Mouse (Mus musculus) cerebellum, postnatal 36 days (tissue): ENCODE measurements around the gene Cdc14b.

Source experiments
- DNase-seq, 2 experiments: peaks; one replicate each; pipeline ENCODE4 v3.0.0; 2021 to 2022; ENCODE audit warnings: mixed read lengths in 2 of 2

Gene Cdc14b

DNA sequence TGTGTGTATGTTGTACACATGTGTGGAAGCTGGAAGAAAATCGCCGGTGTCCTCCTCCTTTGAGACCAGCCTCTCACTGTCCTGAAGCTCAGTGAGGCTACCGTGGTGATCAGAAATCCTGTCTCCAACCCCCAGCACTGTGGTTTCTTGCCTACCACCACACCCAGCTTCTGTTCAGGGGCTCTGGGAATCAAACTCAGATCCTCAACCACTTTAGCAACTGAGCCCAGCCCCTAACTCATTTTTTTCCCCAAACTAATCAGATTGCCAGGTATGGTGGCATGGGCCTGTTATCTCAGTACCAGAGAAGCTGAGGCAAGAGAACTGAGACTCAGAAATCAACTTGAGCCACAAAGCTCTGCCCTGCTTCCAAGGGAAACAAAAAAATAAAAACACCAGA, 39.3 kb downstream of the Cdc14b start:
- no peak for DNase-seq

- no peak for DNase-seq
These were observed 39.9 kb downstream of the Cdc14b start for GRCm38 (mm10) chr13:64235062-64235715.

DNA sequence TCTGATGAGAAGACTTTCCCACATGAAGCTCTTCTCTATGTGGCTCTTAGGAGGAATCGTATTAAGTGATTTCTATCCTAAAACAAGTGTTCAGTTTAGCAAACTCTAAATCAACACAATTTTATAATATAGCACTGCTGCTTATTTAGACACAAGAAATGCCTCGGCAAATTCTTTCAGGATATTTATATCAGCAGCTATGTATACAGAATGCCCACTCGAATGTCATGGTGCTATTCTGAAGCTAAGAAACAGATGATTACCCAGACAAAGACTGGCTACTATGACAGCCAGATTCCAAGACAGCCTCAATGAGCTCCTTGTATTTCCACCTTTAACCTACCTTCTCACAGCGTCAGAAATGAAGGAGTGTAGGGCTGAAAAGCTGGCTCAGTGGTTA, 42.0 kb downstream of the Cdc14b start:
- DNase-seq: no peak

DNA sequence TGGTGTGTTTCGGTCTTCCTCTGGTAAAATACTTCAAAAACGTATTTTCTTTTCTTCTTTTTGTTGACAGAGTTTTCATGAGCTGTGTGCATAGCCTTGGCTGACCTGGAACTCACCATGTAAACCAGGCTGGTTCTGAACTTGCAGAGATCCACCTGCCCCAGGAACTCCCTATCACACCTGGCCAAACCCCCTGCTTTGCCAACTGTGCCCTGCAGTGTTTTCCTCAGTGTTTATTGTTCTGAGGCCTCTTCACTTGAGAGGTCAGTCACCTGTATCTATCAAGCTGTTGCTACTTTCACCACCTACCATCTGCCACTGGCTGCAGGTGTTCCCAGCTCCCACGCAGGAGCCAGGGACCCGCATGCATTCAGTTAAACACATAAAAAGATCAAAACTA, 48.4 kb downstream of the Cdc14b start:
- DNase-seq: no peak

GRCm38 (mm10) chr13:64225738-64226137, 49.4 kb downstream of the Cdc14b start:
- DNase-seq: no peak

DNA sequence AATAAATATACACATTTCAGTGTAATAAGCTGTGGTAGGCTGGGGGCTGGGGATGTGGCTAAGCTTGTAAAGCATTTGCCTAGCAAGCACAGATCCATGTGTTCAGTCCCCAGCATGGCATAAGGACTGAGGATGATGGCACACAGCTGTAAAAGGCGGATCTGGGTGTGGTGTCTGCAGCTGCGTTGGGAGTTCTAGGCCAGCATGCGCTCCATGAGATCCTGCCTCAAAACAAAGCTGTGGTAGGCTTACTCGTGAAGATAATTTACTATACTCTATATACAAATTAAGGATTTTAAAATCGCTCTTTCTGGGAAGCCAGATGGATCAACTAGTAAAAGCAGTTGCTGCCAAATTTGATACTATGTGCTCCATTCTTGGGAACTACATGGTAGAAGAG, 60.2 kb downstream of the Cdc14b start:
- DNase-seq: no peak

GRCm38 (mm10) chr13:64211995-64212603, 63.0 kb downstream of the Cdc14b start:
- no peak for DNase-seq

- no peak for DNase-seq
These were observed 66.9 kb downstream of the Cdc14b start for GRCm38 (mm10) chr13:64208146-64208545.

DNA sequence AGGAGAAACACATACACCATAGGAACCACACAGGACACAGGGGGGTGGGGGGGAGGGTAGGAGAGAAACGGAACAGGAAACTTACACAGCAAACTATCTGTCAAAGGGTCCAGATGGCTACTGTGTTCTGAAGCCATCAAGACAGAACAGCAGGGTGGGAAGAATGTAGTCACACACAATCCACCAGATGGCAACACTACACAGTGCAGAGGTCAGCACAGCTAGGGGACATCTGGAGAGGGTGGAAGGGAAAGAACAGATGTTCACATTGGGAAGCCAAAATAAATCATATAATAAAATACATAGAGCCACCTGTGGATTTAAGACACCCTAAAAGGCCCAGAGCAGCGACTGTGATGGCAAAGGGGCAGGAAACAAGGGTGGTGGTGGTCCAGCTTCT, 69.9 kb downstream of the Cdc14b start:
- no peak for DNase-seq

- no peak for DNase-seq
These were observed 70.4 kb downstream of the Cdc14b start for GRCm38 (mm10) chr13:64204726-64205125.

- DNase-seq: no peak
These were observed 74.2 kb downstream of the Cdc14b start for GRCm38 (mm10) chr13:64200911-64201310.

GRCm38 (mm10) chr13:64198310-64198709, 76.8 kb downstream of the Cdc14b start:
- no peak for DNase-seq

- no peak for DNase-seq
These were observed 77.2 kb downstream of the Cdc14b start for GRCm38 (mm10) chr13:64197899-64198298.

- DNase-seq: no peak
These were observed 88.0 kb downstream of the Cdc14b start for GRCm38 (mm10) chr13:64187065-64187464.

DNA sequence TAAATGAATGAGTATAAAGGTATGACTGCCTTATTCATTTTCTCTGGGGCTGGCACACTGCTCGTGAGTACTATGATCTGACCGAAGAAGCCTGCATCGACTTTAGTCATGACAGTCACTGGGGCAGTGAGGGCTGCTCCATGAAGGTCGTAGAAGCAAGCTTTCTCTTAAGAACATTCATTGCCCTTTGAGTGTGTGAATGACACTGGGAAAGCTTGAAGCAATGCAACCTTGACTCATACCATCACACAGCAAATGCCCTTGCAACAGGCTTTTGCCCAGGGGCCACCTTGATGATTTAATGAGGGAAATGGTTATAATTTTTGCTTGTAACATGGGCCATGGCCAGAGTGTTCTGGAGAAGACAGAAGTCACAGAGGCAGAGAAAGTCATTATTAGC, 88.6 kb downstream of the Cdc14b start:
- DNase-seq: no peak

DNA sequence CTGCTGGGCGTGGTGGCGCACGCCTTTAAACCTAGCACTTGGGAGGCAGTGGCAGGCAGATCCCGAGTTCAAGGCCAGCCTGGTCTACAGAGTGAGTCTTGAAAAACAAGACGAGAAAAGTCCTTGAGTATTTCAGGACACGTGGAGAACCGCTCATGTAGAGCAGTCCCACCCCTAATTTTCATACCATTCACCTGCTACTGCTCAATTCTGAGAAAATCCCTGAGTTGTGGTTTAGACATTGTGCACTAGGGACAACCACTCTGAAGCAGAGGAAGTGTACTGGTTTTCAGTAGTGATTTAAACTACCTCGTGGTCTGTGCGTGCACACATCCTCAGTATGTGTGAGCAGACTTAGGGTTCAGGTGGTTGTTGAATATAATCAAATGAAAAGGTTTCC, 89.5 kb downstream of the Cdc14b start:
- DNase-seq: no peak

- no peak for DNase-seq
These were observed 89.9 kb downstream of the Cdc14b start for GRCm38 (mm10) chr13:64185176-64185575.

DNA sequence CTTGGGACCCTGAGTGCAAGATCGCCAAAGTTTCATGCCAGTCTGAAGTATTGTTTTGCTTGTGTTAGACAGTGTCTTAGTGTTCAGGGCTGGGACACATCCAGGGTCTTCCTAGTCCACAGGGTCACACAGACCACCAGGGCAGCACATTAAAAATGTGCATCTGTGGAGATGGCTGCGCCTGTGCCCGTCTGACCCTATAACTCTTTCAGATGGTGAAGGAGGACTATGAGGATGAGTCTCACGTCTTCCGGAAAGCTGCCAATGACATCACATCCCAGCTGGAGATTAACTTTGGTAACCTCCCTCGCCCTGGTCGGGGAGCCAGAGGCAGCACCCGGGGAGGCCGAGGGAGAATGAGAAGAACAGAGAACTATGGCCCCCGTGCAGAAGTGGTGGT, 90.7 kb downstream of the Cdc14b start:
- no peak for DNase-seq

DNA sequence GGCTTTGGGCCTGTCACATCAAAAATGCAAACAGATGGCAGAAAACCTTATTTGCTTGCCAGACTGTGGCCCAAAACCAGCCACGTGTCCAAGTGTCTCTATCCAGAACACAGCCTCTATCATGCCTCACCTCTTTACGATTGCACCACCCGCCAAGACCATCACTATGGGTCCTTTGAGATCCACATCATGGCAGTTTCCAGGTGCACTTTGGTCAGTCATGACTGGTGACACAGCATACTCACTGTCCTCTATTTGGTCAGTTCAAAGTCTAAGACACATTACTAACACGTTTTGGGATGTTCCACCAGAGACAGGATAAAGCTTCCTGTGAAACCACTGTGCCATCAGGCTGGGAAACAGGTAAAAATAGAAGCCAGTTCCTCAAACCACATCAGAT, 91.5 kb downstream of the Cdc14b start:
- no peak for DNase-seq

GRCm38 (mm10) chr13:64182091-64182490, 93.0 kb downstream of the Cdc14b start:
- DNase-seq: no peak

- DNase-seq: peak; percentile 39 to 65
These were observed 94.2 kb downstream of the Cdc14b start for GRCm38 (mm10) chr13:64180888-64181287.

GRCm38 (mm10) chr13:64180300-64180699, 94.8 kb downstream of the Cdc14b start:
- no peak for DNase-seq

DNA sequence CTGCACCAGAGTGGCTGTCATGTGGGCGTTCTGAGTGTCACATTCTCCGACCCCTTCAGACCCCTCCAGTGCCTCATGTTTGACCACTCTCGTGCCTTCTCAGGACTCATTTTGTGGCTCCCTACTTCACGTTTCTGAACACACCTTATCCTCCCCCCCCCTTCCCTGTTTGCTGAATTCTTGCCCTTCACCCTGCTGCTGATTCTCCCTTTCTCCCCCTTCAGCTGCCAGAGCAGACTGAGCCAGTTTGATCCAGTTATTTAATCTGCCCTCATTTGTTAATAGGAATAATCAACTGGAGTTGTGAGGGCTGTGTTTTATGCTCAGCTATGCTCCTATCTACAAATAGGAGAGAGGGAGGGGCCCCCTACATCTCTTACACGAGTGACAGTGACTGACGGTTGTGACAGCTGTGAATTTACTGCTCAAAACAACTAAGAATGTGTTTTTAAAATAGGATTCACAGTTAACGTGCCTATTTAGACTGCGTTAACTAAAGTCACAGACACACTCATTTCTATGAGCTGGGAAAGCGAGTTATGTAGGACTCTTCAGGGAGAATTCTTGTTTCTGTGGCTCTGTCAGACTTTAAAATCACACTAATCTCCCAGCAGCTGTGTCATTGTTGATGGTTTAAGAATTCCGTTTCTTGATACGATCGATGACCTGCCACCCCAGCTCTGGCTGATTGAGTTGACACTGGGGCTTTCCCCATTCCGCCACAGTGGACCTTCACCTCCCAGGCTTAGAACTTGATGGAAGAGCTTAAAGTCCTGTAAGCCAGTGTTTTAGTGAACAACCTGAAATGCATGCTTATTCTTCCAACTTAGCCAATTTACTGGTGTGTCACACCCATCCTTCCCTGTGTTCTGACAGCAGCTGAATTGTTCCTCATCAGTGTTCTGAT, 96.1 kb downstream of the Cdc14b start:
- no peak for DNase-seq

GRCm38 (mm10) chr13:64178000-64178399, 97.1 kb downstream of the Cdc14b start:
- no peak for DNase-seq
